Mouse (Mus musculus) C2C12 (cell line): ENCODE data around the gene Olfr876.

Experiments
- CEBPB ChIP-seq: IDR thresholded peaks from one replicate; pipeline ENCODE4 v1.6.1; 2011; ENCODE audit warnings: low read depth, mild to moderate bottlenecking, control low read depth, moderate library complexity
- CTCF ChIP-seq: IDR thresholded peaks from one replicate; pipeline ENCODE4 v1.5.1; 2011; ENCODE audit not compliant: control insufficient read depth, insufficient read depth, insufficient read length
- MAX ChIP-seq: IDR thresholded peaks from one replicate; pipeline ENCODE4 v1.6.1; 2011; ENCODE audit warnings: mild to moderate bottlenecking, control low read depth
- MYOD1 ChIP-seq: IDR thresholded peaks from one replicate; pipeline ENCODE4 v1.6.1; 2011; ENCODE audit warnings: low read depth; ENCODE audit not compliant: control insufficient read depth, insufficient read length
- MYOG ChIP-seq: IDR thresholded peaks from one replicate; pipeline ENCODE4 v1.6.1; 2011; ENCODE audit not compliant: control insufficient read depth, insufficient read length; ENCODE audit errors: extremely low read depth
- USF1 ChIP-seq: IDR thresholded peaks from one replicate; pipeline ENCODE4 v1.6.1; 2011; ENCODE audit warnings: low read depth, mild to moderate bottlenecking, control low read depth, moderate library complexity

- TF ChIP-seq CTCF (no peak), USF1 (no peak), MYOD1 (no peak), MAX (no peak), MYOG (no peak), CEBPB (no peak)
Measured at GRCm38 (mm10) chr9:37853969-37854368, 51.1 kb downstream of the Olfr876 start, which contains the start of gene Olfr877.
